Mouse (Mus musculus) MEL (cell line): Measurements from ENCODE around the gene Ctrc. TPM values are rescaled to one million over a fixed set of nuclear protein-coding genes. Genes with fewer than 3 reads are reported as not detected.

Experiments used
- DNase-seq: peaks from one replicate; pipeline ENCODE4 v3.0.0; 2011; ENCODE audit warnings: low read depth, low spot score
- H3K27ac ChIP-seq: 2 replicates; pipeline ENCODE4 v1.5.1; 2012; ENCODE audit warnings: low read depth, mild to moderate bottlenecking, control low read depth, low read length, moderate library complexity; ENCODE audit not compliant: control insufficient read depth
- H3K27me3 ChIP-seq, 2 experiments: fragments of 150-350 bp in 1 of 2; sonication (generic) in 1 of 2; 2 replicates each; pipeline ENCODE4 v1.6.1; 2012; ENCODE audit warnings: low read length in 2 of 2, mild to moderate bottlenecking in 2 of 2, improper control_type of control experiment in 1 of 2, moderate library complexity in 1 of 2; ENCODE audit not compliant: insufficient read depth in 2 of 2, control insufficient read depth in 1 of 2
- H3K36me3 ChIP-seq, 2 experiments: 2 replicates each; pipeline ENCODE4 v1.6.1; 2012 to 2014; ENCODE audit warnings: low read length in 2 of 2, improper control_type of control experiment in 1 of 2, inconsistent platforms in 1 of 2, mild to moderate bottlenecking in 1 of 2; ENCODE audit not compliant: insufficient read depth in 2 of 2, control insufficient read depth in 1 of 2
- H3K4me1 ChIP-seq, 2 experiments: fragments of 150-350 bp in 1 of 2; sonication (generic) in 1 of 2; 2 replicates each; pipeline ENCODE4 v1.6.1; 2012; ENCODE audit warnings: low read length in 2 of 2, improper control_type of control experiment in 1 of 2, mild to moderate bottlenecking in 1 of 2; ENCODE audit not compliant: insufficient read depth in 2 of 2, control insufficient read depth in 1 of 2
- H3K4me3 ChIP-seq, 2 experiments: fragments of 150-350 bp in 1 of 2; sonication (generic) in 1 of 2; 2 replicates each; pipeline ENCODE4 v1.5.1; 2012; ENCODE audit warnings: low read depth in 2 of 2, low read length in 2 of 2, mild to moderate bottlenecking in 2 of 2, moderate library complexity in 2 of 2, control low read depth in 1 of 2, improper control_type of control experiment in 1 of 2; ENCODE audit not compliant: control insufficient read depth in 1 of 2, insufficient read depth in 1 of 2
- H3K79me2 ChIP-seq: 2 replicates; pipeline ENCODE4 v1.6.1; 2012; ENCODE audit warnings: mild to moderate bottlenecking, low read length, moderate library complexity; ENCODE audit not compliant: control insufficient read depth, poor library complexity, insufficient read depth
- H3K9ac ChIP-seq: 2 replicates; pipeline ENCODE4 v1.6.1; 2012; ENCODE audit warnings: low read depth, mild to moderate bottlenecking, control low read depth, low read length, moderate library complexity; ENCODE audit not compliant: control insufficient read depth, poor library complexity, severe bottlenecking
- H3K9me3 ChIP-seq: fragments of 150-350 bp; sonication (generic); replicated peaks from 2 replicates; pipeline ENCODE4 v1.6.1; 2012; ENCODE audit warnings: mild to moderate bottlenecking, low read length, improper control_type of control experiment, moderate library complexity; ENCODE audit not compliant: insufficient read depth
- CHD1 ChIP-seq: IDR thresholded peaks from 2 replicates; pipeline ENCODE4 v1.6.1; 2012; ENCODE audit warnings: low read depth, mild to moderate bottlenecking, inconsistent platforms, low read length, improper control_type of control experiment
- CHD2 ChIP-seq: IDR thresholded peaks from 2 replicates; pipeline ENCODE4 v1.6.1; 2011; ENCODE audit warnings: low read length, improper control_type of control experiment
- E2F4 ChIP-seq: IDR thresholded peaks from 2 replicates; pipeline ENCODE4 v1.6.1; 2011; ENCODE audit warnings: low read depth, low read length, improper control_type of control experiment, borderline replicate concordance
- ELF1 ChIP-seq: IDR thresholded peaks from 2 replicates; pipeline ENCODE4 v1.6.1; 2014; ENCODE audit warnings: low read depth, mild to moderate bottlenecking, inconsistent platforms, low read length, improper control_type of control experiment, moderate library complexity
- EP300 ChIP-seq, 2 experiments: IDR thresholded peaks; 2 replicates each; pipeline ENCODE4 v1.6.1; 2011; ENCODE audit warnings: improper control_type of control experiment in 2 of 2, low read length in 2 of 2, low read depth in 1 of 2, mild to moderate bottlenecking in 1 of 2
- ETS1 ChIP-seq: IDR thresholded peaks from 2 replicates; pipeline ENCODE4 v1.6.1; 2012; ENCODE audit warnings: low read depth, mild to moderate bottlenecking, inconsistent platforms, low read length, improper control_type of control experiment, moderate library complexity
- GATA1 ChIP-seq: IDR thresholded peaks from 2 replicates; pipeline ENCODE4 v1.6.1; 2011; ENCODE audit warnings: low read depth, low read length, improper control_type of control experiment
- HCFC1 ChIP-seq: IDR thresholded peaks from 2 replicates; pipeline ENCODE4 v1.6.1; 2012; ENCODE audit warnings: low read depth, mild to moderate bottlenecking, inconsistent platforms, low read length, improper control_type of control experiment, moderate library complexity
- JUND ChIP-seq: IDR thresholded peaks from 2 replicates; pipeline ENCODE4 v1.6.1; 2011; ENCODE audit warnings: low read depth, mild to moderate bottlenecking, improper control_type of control experiment, low read length
- MXI1 ChIP-seq: IDR thresholded peaks from 2 replicates; pipeline ENCODE4 v1.6.1; 2011; ENCODE audit warnings: mild to moderate bottlenecking, low read depth, low read length, improper control_type of control experiment
- MYB ChIP-seq: IDR thresholded peaks from 2 replicates; pipeline ENCODE4 v1.6.1; 2011; ENCODE audit warnings: mild to moderate bottlenecking, low read depth, low read length, improper control_type of control experiment
- MYC ChIP-seq: IDR thresholded peaks from 2 replicates; pipeline ENCODE4 v1.6.1; 2011; ENCODE audit warnings: low read depth, mild to moderate bottlenecking, low read length, improper control_type of control experiment, moderate library complexity
- NELFE ChIP-seq: IDR thresholded peaks from 2 replicates; pipeline ENCODE4 v1.6.1; 2011; ENCODE audit warnings: low read depth, low read length, improper control_type of control experiment
- POLR2A ChIP-seq, 2 experiments: IDR thresholded peaks; 2 replicates each; pipeline ENCODE4 v1.6.1; 2011 to 2012; ENCODE audit warnings: low read length in 2 of 2, mild to moderate bottlenecking in 2 of 2, control low read depth in 1 of 2, improper control_type of control experiment in 1 of 2, low read depth in 1 of 2, moderate library complexity in 1 of 2; ENCODE audit not compliant: control insufficient read depth in 1 of 2, insufficient read depth in 1 of 2, poor library complexity in 1 of 2
- POLR2AphosphoS2 ChIP-seq: IDR thresholded peaks from 2 replicates; pipeline ENCODE4 v1.6.1; 2011; ENCODE audit warnings: low read length, improper control_type of control experiment
- RCOR1 ChIP-seq: IDR thresholded peaks from 2 replicates; pipeline ENCODE4 v1.6.1; 2012; ENCODE audit warnings: low read depth, mild to moderate bottlenecking, inconsistent platforms, low read length, improper control_type of control experiment
- SIN3A ChIP-seq: IDR thresholded peaks from 2 replicates; pipeline ENCODE4 v1.6.1; 2012; ENCODE audit warnings: low read length, improper control_type of control experiment, inconsistent platforms
- UBTF ChIP-seq: IDR thresholded peaks from 2 replicates; pipeline ENCODE4 v1.6.1; 2012; ENCODE audit warnings: low read depth, mild to moderate bottlenecking, inconsistent platforms, low read length, improper control_type of control experiment, moderate library complexity, borderline replicate concordance; ENCODE audit not compliant: insufficient read depth
- USF1 ChIP-seq: IDR thresholded peaks from 2 replicates; pipeline ENCODE4 v1.6.1; 2014; ENCODE audit warnings: low read depth, mild to moderate bottlenecking, inconsistent platforms, low read length, improper control_type of control experiment, moderate library complexity
- ZNF384 ChIP-seq: IDR thresholded peaks from 2 replicates; pipeline ENCODE4 v1.6.1; 2012; ENCODE audit warnings: low read depth, mild to moderate bottlenecking, inconsistent platforms, low read length, improper control_type of control experiment
- polyA plus RNA-seq, 2 experiments: library from polyadenylated mRNA; stranded (reverse) in 1 of 2; unstranded in 1 of 2; fragments of >175 nt in 1 of 2; fragments of >200 nt in 1 of 2; gene quantifications; 2 replicates each; pipeline versions ENCODE4 v1.2.1 to v1.2.4; 2012; ENCODE audit warnings: low replicate concordance in 2 of 2, low read depth in 1 of 2; ENCODE audit not compliant: insufficient read length in 2 of 2, insufficient read depth in 1 of 2, missing spikeins in 1 of 2
- total RNA-seq: library from RNA; depleted of rRNA; stranded (reverse); fragments of 300-350 nt; gene quantifications from 2 replicates; pipeline ENCODE4 v1.2.3, GENCODE M21; 2012

Ctrc gene
- total and polyA plus RNA-seq, 3 experiments = not detected

- TF ChIP-seq EP300 (IDR thresholded peaks at IDR 0.05; ENCODE audit: low read depth in 1 of 2, low read length in 2 of 2) (no peak), MYC (0 out of 2 replicates have a peak, but pooled peaks have one; percentile 32), JUND (no peak), CHD1 (0 out of 2 replicates have a peak, but pooled peaks have one; percentile 51), MYB (no peak)
- peaks cover 6 to 8% of the 10 kb centered on the region in 2 experiments for H3K4me1 ChIP-seq
- peaks cover 2% of the 10 kb centered on the region; the same call in 1 of the 2 replicates for H3K79me2 ChIP-seq
- no peaks in the 10 kb centered on the region for H3K27me3 ChIP-seq
- H3K36me3 ChIP-seq = peaks cover 0 to 6% of the 10 kb centered on the region in 2 experiments; a peak in 2 of 4 replicates
- H3K4me3 ChIP-seq = peak overlapping the region; percentile 86
- H3K27ac ChIP-seq = peak overlapping the region; percentile 83
- peak overlapping the region; percentile 81 for H3K9ac ChIP-seq
- H3K9me3 ChIP-seq = no peaks in the 10 kb centered on the region
- DNase-seq = no peak
These were observed 52.0 kb downstream of the Ctrc start for GRCm38 (mm10) chr4:141794152-141794535.

GRCm38 (mm10) chr4:141793282-141794151, 52.6 kb downstream of the Ctrc start, which contains the start of gene Casp9:
Gene Casp9, plus strand, starts transcription at chr4:141793612.
- no peaks in the 10 kb centered on the region for H3K27me3 ChIP-seq
- H3K27ac ChIP-seq = peak within 1 kb of the TSS; percentile 88
- DNase-seq = peak; percentile 98
- no peaks in the 10 kb centered on the region for H3K9me3 ChIP-seq
- peaks cover 6 to 8% of the 10 kb centered on the region in 2 experiments for H3K4me1 ChIP-seq
- H3K9ac ChIP-seq = peak within 1 kb of the TSS; percentile 81
- peaks cover 2% of the 10 kb centered on the region; the same call in 1 of the 2 replicates for H3K79me2 ChIP-seq
- no peak for TF ChIP-seq ETS1
- TF ChIP-seq GATA1 = no peak
- 0 out of 2 replicates have a peak, but pooled peaks have one; percentile 32 for TF ChIP-seq MXI1
- TF ChIP-seq ELF1 = 0 out of 2 replicates have a peak, but pooled peaks have one; percentile 43
- peak; percentile 24; the same call in 1 of the 2 replicates for TF ChIP-seq HCFC1
- no peak for TF ChIP-seq MYB
- TF ChIP-seq E2F4 = peak; percentile 67; the same call in 1 of the 2 replicates
- TF ChIP-seq POLR2AphosphoS2 = no peak
- TF ChIP-seq SIN3A = peak; percentile 69
- TF ChIP-seq CHD2 = no peak
- TF ChIP-seq USF1 = peak; percentile 29; the same call in 1 of the 2 replicates
- TF ChIP-seq UBTF = no peak
- TF ChIP-seq ZNF384 = no peak
- no peak for TF ChIP-seq RCOR1
- TF ChIP-seq NELFE = peak; percentile 58
- peak; percentile 39 to 74; a peak in 3 of 4 replicates for TF ChIP-seq POLR2A (IDR thresholded peaks at IDR 0.05; ENCODE audit: control insufficient read depth in 1 of 2, insufficient read depth in 1 of 2, low read depth in 1 of 2, low read length in 2 of 2, poor library complexity in 1 of 2)
- H3K36me3 ChIP-seq = peaks cover 0 to 6% of the 10 kb centered on the region in 2 experiments; a peak in 2 of 4 replicates
- peak within 1 kb of the TSS; percentile 86 for H3K4me3 ChIP-seq
